Mouse (Mus musculus) heart, adult 8-10 months (tissue): ENCODE measurements around the gene Rbfox1. TPM values are rescaled to one million over a fixed set of nuclear protein-coding genes. Genes with fewer than 3 reads are reported as not detected.

Experiments
- DNase-seq: peaks from one replicate; pipeline ENCODE4 v3.0.0; 2022; ENCODE audit warnings: low spot score
- total RNA-seq, 4 experiments: library from RNA; stranded (reverse); gene quantifications; 2 replicates each; pipeline ENCODE4 v1.2.4; 2022

Gene Rbfox1
- total RNA-seq, 4 experiments from 2014 or later, result 56.3 to 71.2 (median 62.0) TPM

DNA sequence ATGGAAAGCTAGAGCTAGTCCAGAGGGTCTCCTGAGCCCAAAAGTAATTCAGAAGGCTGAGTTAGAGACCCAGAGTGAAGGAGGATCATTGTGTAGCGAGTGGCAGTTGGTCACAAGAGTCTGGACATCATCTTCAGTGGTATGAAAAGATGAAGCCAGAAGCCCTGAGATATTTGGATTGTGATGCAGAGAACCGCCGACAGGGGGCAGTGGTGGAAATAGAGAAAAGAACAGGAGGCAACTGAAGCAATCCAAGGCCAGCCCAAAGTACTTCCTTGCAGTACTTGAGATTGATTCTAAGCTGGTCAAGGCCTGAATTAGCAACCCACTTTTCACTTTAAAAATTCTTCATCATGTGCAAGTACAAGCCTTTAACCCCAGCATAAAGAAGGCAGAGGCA lies 1120.3 kb downstream of the Rbfox1 start:
- peak; percentile 18 for DNase-seq

GRCm38 (mm10) chr16:7017310-7017709 lies 1132.2 kb downstream of the Rbfox1 start:
- no peak for DNase-seq

DNA sequence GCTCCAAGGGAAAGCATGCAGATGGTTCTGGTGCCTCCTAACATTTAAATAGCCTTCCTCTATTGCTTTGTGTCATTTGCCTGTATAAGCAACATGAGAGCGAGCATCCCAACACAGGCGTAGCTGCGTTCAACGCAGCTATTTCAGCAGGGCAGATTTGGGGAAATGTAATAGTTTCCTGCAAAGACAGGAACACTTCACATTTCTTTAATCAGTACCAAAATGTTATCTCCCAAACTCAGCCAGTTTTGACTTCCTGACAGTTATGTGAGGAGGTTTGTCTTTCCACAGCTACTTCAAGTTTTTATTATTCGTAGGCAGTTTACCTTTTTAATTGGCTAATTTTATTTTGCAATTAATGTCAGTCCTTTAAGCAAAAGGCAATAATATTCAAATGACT lies 1149.1 kb downstream of the Rbfox1 start:
- no peak for DNase-seq

DNA sequence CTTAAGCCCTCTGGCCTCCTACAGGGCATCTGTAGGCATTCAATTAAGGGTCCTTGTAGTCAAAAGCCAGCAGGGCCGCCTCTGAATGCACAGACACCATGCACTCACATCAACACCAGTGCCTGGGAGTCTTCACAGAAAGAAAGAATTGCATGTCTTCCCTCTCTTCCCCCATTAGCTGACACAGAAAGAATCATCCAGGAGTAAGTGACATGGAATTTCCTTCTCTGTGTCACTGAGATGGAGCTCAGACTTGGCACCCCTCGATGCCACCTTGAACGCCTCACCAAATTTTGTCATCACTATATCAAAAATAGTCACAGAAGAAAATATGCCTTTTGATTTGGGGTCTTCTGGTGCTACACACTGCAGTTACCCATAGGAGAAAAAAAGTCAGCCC lies 1151.4 kb downstream of the Rbfox1 start:
- DNase-seq, result no peak

DNA sequence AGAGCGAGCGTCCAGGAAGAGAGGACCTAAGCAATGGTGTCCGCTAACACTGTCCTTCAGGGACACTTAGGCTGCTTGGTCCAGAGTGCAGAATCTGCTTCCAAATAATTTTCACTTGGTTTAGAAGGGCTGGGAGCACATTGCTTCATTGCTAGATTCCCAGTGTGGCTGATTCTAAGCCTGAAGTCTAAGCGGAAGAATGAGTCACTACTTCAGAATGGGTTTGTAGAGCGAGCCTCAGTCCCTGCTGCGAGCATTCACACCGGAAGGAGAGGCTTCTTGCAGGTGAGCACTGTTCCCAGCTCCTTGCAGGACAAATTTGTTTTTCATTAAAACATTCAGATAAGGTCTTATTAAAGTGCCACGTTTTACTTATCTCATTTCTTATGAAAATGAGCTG lies 1151.8 kb downstream of the Rbfox1 start:
- DNase-seq, result no peak

GRCm38 (mm10) chr16:7038639-7039260 lies 1153.6 kb downstream of the Rbfox1 start:
- no peak for DNase-seq

DNA sequence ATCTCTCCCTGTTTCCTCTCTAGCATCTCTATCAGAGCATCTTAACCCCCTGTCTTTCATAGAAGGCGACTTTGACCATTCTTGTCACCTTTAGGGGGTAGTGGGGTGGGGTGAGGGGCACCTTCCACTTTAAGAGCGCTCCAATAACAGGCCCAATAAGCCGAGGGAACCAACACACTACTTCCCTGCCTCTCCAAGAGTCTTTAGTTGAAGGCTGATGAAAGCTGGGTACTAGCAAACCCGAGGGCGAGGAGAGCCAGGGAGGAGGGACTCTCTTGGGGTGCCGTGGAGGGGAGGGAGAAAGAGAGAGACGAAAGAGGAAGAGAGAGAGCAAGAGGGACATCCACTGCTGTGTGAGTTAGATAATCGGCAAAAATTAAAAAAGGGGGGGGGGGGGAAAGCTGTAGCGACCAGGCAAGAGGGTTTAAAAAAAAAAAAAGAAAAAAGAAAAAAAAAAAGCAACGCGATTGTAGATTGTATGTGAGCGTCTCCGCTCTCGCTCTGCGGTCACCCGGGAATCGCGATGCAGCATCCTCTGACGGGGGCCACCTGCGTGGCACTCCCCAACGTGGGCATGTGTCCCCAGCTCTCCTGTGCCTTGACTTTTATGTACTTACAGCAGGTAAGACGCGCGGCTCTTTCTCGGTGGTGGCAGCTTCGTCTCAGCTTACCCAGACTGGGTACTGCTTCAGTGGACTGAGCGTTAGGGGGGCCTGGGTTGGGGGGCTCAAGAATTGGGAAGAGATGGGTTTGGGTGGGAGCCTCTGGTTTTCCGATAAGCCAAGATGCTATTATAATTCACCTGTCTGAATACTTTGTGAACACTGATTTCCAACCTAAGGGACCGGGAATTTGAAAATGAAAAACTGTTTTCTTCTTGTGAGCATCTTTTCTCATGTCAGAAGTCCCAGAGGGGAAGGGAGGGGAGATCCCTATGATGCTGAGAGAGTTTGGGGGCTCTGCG lies 1154.5 kb downstream of the Rbfox1 start:
- DNase-seq, result no peak

DNA sequence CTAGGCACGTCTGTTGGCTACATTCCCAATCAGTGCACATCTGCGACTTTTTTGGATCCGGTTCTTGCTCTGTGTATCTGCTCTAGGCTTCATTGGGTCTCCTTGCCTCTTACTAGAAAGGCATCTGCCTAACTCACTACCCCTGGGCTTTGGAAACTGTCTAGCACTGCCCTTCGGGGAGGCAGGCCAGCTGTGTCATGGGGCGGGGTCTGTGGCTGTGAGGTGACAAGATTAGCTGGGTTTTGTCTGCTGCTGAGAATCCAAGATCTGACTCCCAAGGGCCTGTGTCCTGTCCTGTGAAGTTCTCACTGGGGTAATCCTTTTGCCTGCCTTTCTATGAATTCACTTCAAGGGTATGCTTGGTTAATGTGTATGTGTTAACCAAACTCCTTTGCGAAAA lies 1155.5 kb downstream of the Rbfox1 start:
- no peak for DNase-seq

DNA sequence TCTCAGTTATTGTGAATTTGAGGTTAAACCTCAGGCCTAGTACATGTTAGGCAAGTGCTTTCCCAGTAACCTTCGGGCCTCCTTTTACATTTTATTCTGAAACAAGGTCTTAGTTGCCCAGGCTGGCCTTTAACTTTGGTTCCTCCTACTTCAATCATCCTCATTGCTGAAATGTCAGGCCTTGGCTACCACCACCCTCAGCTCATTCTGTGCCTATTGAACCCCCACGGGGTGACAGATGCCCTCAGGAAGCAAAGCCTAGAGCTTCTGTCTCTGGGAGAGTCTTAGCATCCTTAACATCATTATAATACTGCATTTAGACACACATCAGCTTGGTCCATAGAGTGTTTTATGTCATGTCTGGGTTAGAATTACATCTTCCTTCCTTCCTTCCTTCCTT lies 1162.3 kb downstream of the Rbfox1 start:
- DNase-seq, result no peak

- DNase-seq, result peak; percentile 52
Measured at GRCm38 (mm10) chr16:7049162-7049971, 1164.2 kb downstream of the Rbfox1 start.

DNA sequence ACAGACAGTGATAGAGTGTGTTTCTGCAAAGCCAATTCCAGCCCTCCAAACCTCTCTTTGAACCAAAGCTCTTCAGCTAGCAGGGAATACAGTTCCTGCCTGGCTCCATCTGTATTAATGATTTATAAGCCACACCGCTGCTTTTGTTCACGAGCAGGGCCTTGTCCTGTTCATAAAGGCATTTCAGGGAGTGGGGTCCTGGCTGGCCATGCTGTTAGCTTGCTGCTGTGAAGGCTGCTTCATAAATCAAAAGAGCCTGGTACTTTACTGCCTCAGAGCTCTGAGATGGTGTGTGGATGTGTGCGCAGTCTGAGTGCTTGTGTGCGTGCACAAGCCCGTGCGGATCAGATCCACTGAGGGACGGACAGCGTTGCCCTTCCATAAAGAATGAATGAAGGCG lies 1165.8 kb downstream of the Rbfox1 start:
- no peak for DNase-seq

DNA sequence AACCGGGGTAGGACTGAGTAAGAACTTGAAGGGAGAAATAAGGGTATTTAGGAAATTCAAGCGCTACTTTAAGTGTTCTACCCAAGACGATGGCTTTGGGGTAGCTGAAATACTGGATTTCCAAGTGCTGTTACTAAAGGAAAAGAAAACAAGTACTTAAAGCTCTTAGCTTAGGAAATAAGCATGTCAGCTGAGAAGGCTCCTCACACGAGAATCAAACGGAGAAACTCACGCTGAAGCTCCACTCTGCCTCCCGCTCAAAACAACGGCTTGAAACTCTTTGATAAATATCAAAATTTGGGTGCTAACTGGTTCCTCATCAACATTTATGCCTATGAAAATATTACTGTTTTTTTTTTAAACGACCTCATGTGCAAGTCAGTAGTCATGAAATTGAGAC lies 1166.8 kb downstream of the Rbfox1 start:
- no peak for DNase-seq

GRCm38 (mm10) chr16:7052408-7052807 lies 1167.3 kb downstream of the Rbfox1 start:
- no peak for DNase-seq

DNA sequence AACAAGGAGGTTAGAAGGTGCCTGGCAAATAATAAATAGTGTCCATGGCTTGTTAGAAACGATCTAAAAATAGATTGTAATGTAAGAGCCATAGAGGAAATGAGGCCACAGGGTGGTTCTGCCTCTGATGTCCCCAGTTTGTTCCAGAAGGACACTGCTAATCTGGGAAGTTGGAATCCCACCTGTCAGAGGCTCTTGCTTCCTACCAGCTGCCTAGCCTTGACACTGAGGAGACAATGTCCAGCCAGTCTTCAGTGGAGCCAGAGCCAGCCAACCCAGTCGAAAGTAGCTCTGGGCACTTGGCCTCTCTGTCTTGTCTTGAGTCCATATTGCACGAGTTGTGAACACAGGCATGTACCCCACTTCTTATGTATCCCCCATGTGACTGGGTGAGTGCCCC lies 1172.6 kb downstream of the Rbfox1 start:
- DNase-seq, result no peak

DNA sequence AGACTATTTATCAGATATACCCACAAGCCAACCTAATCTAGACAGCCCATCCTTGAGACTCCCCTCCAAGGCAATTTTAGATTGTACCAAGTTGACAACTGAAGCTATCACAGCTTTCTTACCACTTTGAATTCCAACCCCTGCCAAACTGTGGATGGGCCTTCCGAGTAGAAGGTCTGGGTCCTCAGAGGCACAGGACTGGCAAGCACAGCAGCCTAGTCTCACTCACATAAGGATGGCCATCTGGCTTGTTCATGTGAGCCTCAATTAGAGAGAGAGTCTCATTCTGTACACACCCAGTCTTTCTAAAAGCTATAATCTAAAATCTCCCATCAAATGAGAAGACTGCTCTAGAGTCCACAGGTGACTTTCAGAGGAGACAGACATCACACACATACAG lies 1173.4 kb downstream of the Rbfox1 start:
- DNase-seq, result no peak

DNA sequence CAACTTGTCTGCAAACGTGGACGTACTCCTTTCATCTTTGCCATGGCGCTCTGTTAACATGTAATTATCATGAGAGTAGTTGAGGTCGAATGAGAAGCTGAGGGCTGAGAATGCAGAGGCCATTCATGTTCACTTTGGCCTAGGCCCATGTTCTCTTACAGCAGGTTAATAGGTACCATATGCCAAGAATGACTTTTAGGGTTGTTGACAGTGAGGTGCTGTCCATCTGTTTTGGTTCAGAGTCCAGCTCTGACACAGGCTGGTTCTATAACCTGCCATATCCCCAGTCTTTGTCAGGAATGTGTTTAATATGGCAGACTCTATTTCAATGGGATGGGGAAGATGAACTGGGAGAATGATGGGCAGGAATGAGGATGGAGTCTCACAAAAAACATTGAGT lies 1174.4 kb downstream of the Rbfox1 start:
- DNase-seq, result no peak

GRCm38 (mm10) chr16:7060864-7061263 lies 1175.7 kb downstream of the Rbfox1 start:
- DNase-seq, result no peak

- DNase-seq, result no peak
Measured at GRCm38 (mm10) chr16:7062512-7062911, 1177.4 kb downstream of the Rbfox1 start.

- no peak for DNase-seq
Measured at GRCm38 (mm10) chr16:7067109-7067508, 1182.0 kb downstream of the Rbfox1 start.

DNA sequence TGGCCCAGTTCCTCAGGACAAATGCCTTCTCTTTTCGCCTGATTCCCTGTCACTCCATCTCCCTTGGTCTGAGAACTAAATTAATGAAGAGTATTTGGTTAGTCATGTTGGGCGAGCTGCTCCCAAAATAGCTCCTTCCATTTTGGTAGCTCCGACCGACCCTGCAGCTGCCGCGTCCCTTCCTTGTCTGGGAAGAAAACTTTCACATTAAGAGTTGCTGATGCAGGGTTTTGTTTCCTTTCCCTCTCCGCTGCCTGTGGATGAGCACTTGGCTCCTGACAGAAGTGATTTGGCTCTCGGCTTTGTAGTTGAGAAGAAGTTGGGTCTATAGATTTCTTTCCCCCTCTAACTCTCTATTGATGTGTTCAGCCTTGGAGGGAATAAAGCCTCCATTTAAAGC lies 1184.4 kb downstream of the Rbfox1 start:
- DNase-seq, result no peak

GRCm38 (mm10) chr16:7074786-7075185 lies 1189.6 kb downstream of the Rbfox1 start:
- DNase-seq, result no peak

GRCm38 (mm10) chr16:7075749-7076148 lies 1190.6 kb downstream of the Rbfox1 start:
- DNase-seq, result no peak
